Mouse (Mus musculus): ENCODE data around the gene Wnt2b.

The Wnt2b gene

GRCm38 (mm10) chr3:104965070-104965855 is 3.5 kb upstream of the Wnt2b start:
- no peak for DNase-seq (ENCODE audit: extremely low read depth, low read depth)

GRCm38 (mm10) chr3:104963331-104964276 is 1.9 kb upstream of the Wnt2b start:
- DNase-seq (ENCODE audit: extremely low read depth, low read depth), result no peak

- no peak for DNase-seq (ENCODE audit: extremely low read depth, low read depth)
Measured at GRCm38 (mm10) chr3:104962866-104963265, 1.1 kb upstream of the Wnt2b start.

- DNase-seq (ENCODE audit: extremely low read depth, low read depth), result no peak
Measured at GRCm38 (mm10) chr3:104962141-104962611, 455 bp upstream of the Wnt2b start.

GRCm38 (mm10) chr3:104960026-104961000 is 1.4 kb downstream of the Wnt2b start:
- DNase-seq (ENCODE audit: extremely low read depth, low read depth), result no peak

- no peak for DNase-seq (ENCODE audit: extremely low read depth, low read depth)
Measured at GRCm38 (mm10) chr3:104956131-104956581, 5.6 kb downstream of the Wnt2b start.

- DNase-seq (ENCODE audit: extremely low read depth, low read depth), result no peak
Measured at GRCm38 (mm10) chr3:104954551-104954950, 7.2 kb downstream of the Wnt2b start.

- DNase-seq (ENCODE audit: extremely low read depth, low read depth), result no peak
Measured at GRCm38 (mm10) chr3:104954137-104954536, 7.6 kb downstream of the Wnt2b start.

- no peak for DNase-seq (ENCODE audit: extremely low read depth, low read depth)
Measured at GRCm38 (mm10) chr3:104952891-104953670, 8.6 kb downstream of the Wnt2b start.

- no peak for DNase-seq (ENCODE audit: extremely low read depth, low read depth)
Measured at GRCm38 (mm10) chr3:104950926-104951325, 10.8 kb downstream of the Wnt2b start.

- no peak for DNase-seq (ENCODE audit: extremely low read depth, low read depth)
Measured at GRCm38 (mm10) chr3:104944894-104945293, 16.8 kb downstream of the Wnt2b start.

- no peak for DNase-seq (ENCODE audit: extremely low read depth, low read depth)
Measured at GRCm38 (mm10) chr3:104943333-104943732, 18.4 kb downstream of the Wnt2b start.

- no peak for DNase-seq (ENCODE audit: extremely low read depth, low read depth)
Measured at GRCm38 (mm10) chr3:104942682-104943081, 19.0 kb downstream of the Wnt2b start.

GRCm38 (mm10) chr3:104940691-104941090 is 21.0 kb downstream of the Wnt2b start:
- no peak for DNase-seq (ENCODE audit: extremely low read depth, low read depth)

GRCm38 (mm10) chr3:104938327-104938726 is 23.4 kb downstream of the Wnt2b start:
- DNase-seq (ENCODE audit: extremely low read depth, low read depth), result no peak

- DNase-seq (ENCODE audit: extremely low read depth, low read depth), result no peak
Measured at GRCm38 (mm10) chr3:104937728-104938305, 23.9 kb downstream of the Wnt2b start.

GRCm38 (mm10) chr3:104929385-104929784 is 32.3 kb downstream of the Wnt2b start:
- DNase-seq (ENCODE audit: extremely low read depth, low read depth), result no peak

GRCm38 (mm10) chr3:104914986-104915385 is 46.7 kb downstream of the Wnt2b start:
- DNase-seq (ENCODE audit: extremely low read depth, low read depth), result no peak

GRCm38 (mm10) chr3:104909195-104909594 is 52.5 kb downstream of the Wnt2b start:
- DNase-seq (ENCODE audit: extremely low read depth, low read depth), result no peak

GRCm38 (mm10) chr3:104906007-104906406 is 55.7 kb downstream of the Wnt2b start:
- no peak for DNase-seq (ENCODE audit: extremely low read depth, low read depth)
